Mouse (Mus musculus) MEL (cell line): Measurements from ENCODE around the gene Tmem184a. TPM values are rescaled to one million over a fixed set of nuclear protein-coding genes. Genes with fewer than 3 reads are reported as not detected.

ENCODE experiments used
- DNase-seq: peaks from one replicate; pipeline ENCODE4 v3.0.0; 2011; ENCODE audit warnings: low read depth, low spot score
- H3K27ac ChIP-seq: 2 replicates; pipeline ENCODE4 v1.5.1; 2012; ENCODE audit warnings: low read depth, mild to moderate bottlenecking, control low read depth, low read length, moderate library complexity; ENCODE audit not compliant: control insufficient read depth
- H3K27me3 ChIP-seq, 2 experiments: fragments of 150-350 bp in 1 of 2; sonication (generic) in 1 of 2; 2 replicates each; pipeline ENCODE4 v1.6.1; 2012; ENCODE audit warnings: low read length in 2 of 2, mild to moderate bottlenecking in 2 of 2, improper control_type of control experiment in 1 of 2, moderate library complexity in 1 of 2; ENCODE audit not compliant: insufficient read depth in 2 of 2, control insufficient read depth in 1 of 2
- H3K36me3 ChIP-seq, 2 experiments: 2 replicates each; pipeline ENCODE4 v1.6.1; 2012 to 2014; ENCODE audit warnings: low read length in 2 of 2, improper control_type of control experiment in 1 of 2, inconsistent platforms in 1 of 2, mild to moderate bottlenecking in 1 of 2; ENCODE audit not compliant: insufficient read depth in 2 of 2, control insufficient read depth in 1 of 2
- H3K4me1 ChIP-seq, 2 experiments: fragments of 150-350 bp in 1 of 2; sonication (generic) in 1 of 2; 2 replicates each; pipeline ENCODE4 v1.6.1; 2012; ENCODE audit warnings: low read length in 2 of 2, improper control_type of control experiment in 1 of 2, mild to moderate bottlenecking in 1 of 2; ENCODE audit not compliant: insufficient read depth in 2 of 2, control insufficient read depth in 1 of 2
- H3K4me3 ChIP-seq, 2 experiments: fragments of 150-350 bp in 1 of 2; sonication (generic) in 1 of 2; 2 replicates each; pipeline ENCODE4 v1.5.1; 2012; ENCODE audit warnings: low read depth in 2 of 2, low read length in 2 of 2, mild to moderate bottlenecking in 2 of 2, moderate library complexity in 2 of 2, control low read depth in 1 of 2, improper control_type of control experiment in 1 of 2; ENCODE audit not compliant: control insufficient read depth in 1 of 2, insufficient read depth in 1 of 2
- H3K79me2 ChIP-seq: 2 replicates; pipeline ENCODE4 v1.6.1; 2012; ENCODE audit warnings: mild to moderate bottlenecking, low read length, moderate library complexity; ENCODE audit not compliant: control insufficient read depth, poor library complexity, insufficient read depth
- H3K9ac ChIP-seq: 2 replicates; pipeline ENCODE4 v1.6.1; 2012; ENCODE audit warnings: low read depth, mild to moderate bottlenecking, control low read depth, low read length, moderate library complexity; ENCODE audit not compliant: control insufficient read depth, poor library complexity, severe bottlenecking
- H3K9me3 ChIP-seq: fragments of 150-350 bp; sonication (generic); replicated peaks from 2 replicates; pipeline ENCODE4 v1.6.1; 2012; ENCODE audit warnings: mild to moderate bottlenecking, low read length, improper control_type of control experiment, moderate library complexity; ENCODE audit not compliant: insufficient read depth
- CTCF ChIP-seq, 3 experiments: IDR thresholded peaks in 2 of 3; conservative IDR thresholded peaks in 1 of 3; 2 replicates each; pipeline ENCODE4 v1.5.1; 2011 to 2012; ENCODE audit warnings: low read length in 3 of 3, low read depth in 2 of 3, mild to moderate bottlenecking in 2 of 3, improper control_type of control experiment in 1 of 3, inconsistent platforms in 1 of 3, mixed read lengths in 1 of 3, moderate library complexity in 1 of 3; ENCODE audit not compliant: control insufficient read depth in 1 of 3, insufficient read depth in 1 of 3, poor library complexity in 1 of 3, severe bottlenecking in 1 of 3
- ELF1 ChIP-seq: IDR thresholded peaks from 2 replicates; pipeline ENCODE4 v1.6.1; 2014; ENCODE audit warnings: low read depth, mild to moderate bottlenecking, inconsistent platforms, low read length, improper control_type of control experiment, moderate library complexity
- ETS1 ChIP-seq: IDR thresholded peaks from 2 replicates; pipeline ENCODE4 v1.6.1; 2012; ENCODE audit warnings: low read depth, mild to moderate bottlenecking, inconsistent platforms, low read length, improper control_type of control experiment, moderate library complexity
- MAX ChIP-seq: IDR thresholded peaks from 2 replicates; pipeline ENCODE4 v1.6.1; 2011; ENCODE audit warnings: low read length, improper control_type of control experiment
- MYC ChIP-seq: IDR thresholded peaks from 2 replicates; pipeline ENCODE4 v1.6.1; 2011; ENCODE audit warnings: low read depth, mild to moderate bottlenecking, low read length, improper control_type of control experiment, moderate library complexity
- RAD21 ChIP-seq: IDR thresholded peaks from 2 replicates; pipeline ENCODE4 v1.6.1; 2011; ENCODE audit warnings: mild to moderate bottlenecking, low read depth, low read length, improper control_type of control experiment
- RCOR1 ChIP-seq: IDR thresholded peaks from 2 replicates; pipeline ENCODE4 v1.6.1; 2012; ENCODE audit warnings: low read depth, mild to moderate bottlenecking, inconsistent platforms, low read length, improper control_type of control experiment
- SIN3A ChIP-seq: IDR thresholded peaks from 2 replicates; pipeline ENCODE4 v1.6.1; 2012; ENCODE audit warnings: low read length, improper control_type of control experiment, inconsistent platforms
- SMC3 ChIP-seq: IDR thresholded peaks from 2 replicates; pipeline ENCODE4 v1.6.1; 2011; ENCODE audit warnings: low read depth, low read length, improper control_type of control experiment
- TBP ChIP-seq: IDR thresholded peaks from 2 replicates; pipeline ENCODE4 v1.8.0; 2011; ENCODE audit warnings: low read depth, low read length, improper control_type of control experiment
- ZMIZ1 ChIP-seq: IDR thresholded peaks from 2 replicates; pipeline ENCODE4 v1.6.1; 2012; ENCODE audit warnings: low read depth, mild to moderate bottlenecking, inconsistent platforms, low read length, improper control_type of control experiment, moderate library complexity
- polyA plus RNA-seq, 2 experiments: library from polyadenylated mRNA; stranded (reverse) in 1 of 2; unstranded in 1 of 2; fragments of >175 nt in 1 of 2; fragments of >200 nt in 1 of 2; gene quantifications; 2 replicates each; pipeline versions ENCODE4 v1.2.1 to v1.2.4; 2012; ENCODE audit warnings: low replicate concordance in 2 of 2, low read depth in 1 of 2; ENCODE audit not compliant: insufficient read length in 2 of 2, insufficient read depth in 1 of 2, missing spikeins in 1 of 2
- total RNA-seq: library from RNA; depleted of rRNA; stranded (reverse); fragments of 300-350 nt; gene quantifications from 2 replicates; pipeline ENCODE4 v1.2.3, GENCODE M21; 2012; rRNA removed

Tmem184a gene
- total and polyA plus RNA-seq, 3 experiments = 0.10 to 0.27 TPM; not detected in 1

DNA sequence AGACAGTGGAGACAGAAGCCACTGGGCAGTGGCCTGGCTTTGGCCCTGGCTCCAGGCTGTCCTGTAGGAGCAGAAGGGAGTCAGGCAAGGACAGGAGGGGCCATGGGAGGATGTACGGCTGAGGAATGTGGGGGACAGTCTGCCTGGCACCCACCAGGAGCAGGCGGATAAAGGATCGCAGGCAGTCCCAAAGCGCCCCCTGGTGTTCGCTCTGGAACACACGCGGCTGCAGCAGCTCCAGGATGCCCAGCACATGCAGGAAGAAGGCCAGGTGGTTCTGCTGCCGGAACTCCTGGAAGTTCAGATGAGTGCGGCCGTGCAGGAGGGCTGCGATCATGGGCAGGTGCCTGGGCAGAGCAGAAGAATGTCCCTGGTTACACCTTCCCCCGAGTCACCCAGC, 65.0 kb downstream of the Tmem184a start:
- no peaks in the 10 kb centered on the region for H3K79me2 ChIP-seq
- no peaks in the 10 kb centered on the region for H3K4me1 ChIP-seq
- no peak overlapping the region for H3K9ac ChIP-seq
- peak; percentile 68 for DNase-seq
- no peaks in the 10 kb centered on the region for H3K36me3 ChIP-seq
- no peaks in the 10 kb centered on the region for H3K9me3 ChIP-seq
- peak; percentile 48; the same call in 1 of the 2 replicates for TF ChIP-seq MAX
- peak; percentile 79 to 95 (median 85) for TF ChIP-seq CTCF (IDR thresholded peaks at IDR 0.05 in 2 of 3, conservative IDR thresholded peaks at IDR 0.05 in 1 of 3; ENCODE audit: control insufficient read depth in 1 of 3, insufficient read depth in 1 of 3, low read depth in 2 of 3, low read length in 3 of 3, poor library complexity in 1 of 3, severe bottlenecking in 1 of 3)
- peak; percentile 70; the same call in 1 of the 2 replicates for TF ChIP-seq MYC
- TF ChIP-seq TBP = no peak
- TF ChIP-seq ELF1 = no peak
- TF ChIP-seq ETS1 = no peak
- peak; percentile 55 for TF ChIP-seq SMC3
- no peak for TF ChIP-seq SIN3A
- TF ChIP-seq RAD21 = peak; percentile 39
- no peak for TF ChIP-seq ZMIZ1
- no peak for TF ChIP-seq RCOR1
- H3K4me3 ChIP-seq = no peak overlapping the region
- H3K27me3 ChIP-seq = no peaks in the 10 kb centered on the region
- no peak overlapping the region for H3K27ac ChIP-seq

Other genes with a start within 250 kb of the Tmem184a start
- 3.3 and 5.4 TPM in 2 replicates for gene Micall2, start 83.6 kb downstream of the Tmem184a start, total RNA-seq
- gene Micall2, start 83.6 kb downstream of the Tmem184a start, polyA plus RNA-seq = 10 to 100 TPM in 1 of 2 experiments, not detected in 1; 17.6 TPM
- 77.9 and 82.5 TPM in 2 replicates for gene Ints1, start 44.2 kb downstream of the Tmem184a start, total RNA-seq
- 10 to 100 TPM in 1 of 2 experiments, not detected in 1; 89.2 TPM for gene Ints1, start 44.2 kb downstream of the Tmem184a start, polyA plus RNA-seq
- 43.6 and 62.1 TPM in 2 replicates for gene Mafk, start 28.4 kb downstream of the Tmem184a start, total RNA-seq
- gene Mafk, start 28.4 kb downstream of the Tmem184a start, polyA plus RNA-seq = 10 to 100 TPM in 1 of 2 experiments, not detected in 1; 56.5 TPM
- not detected in 2 replicates for gene Gm26938, start 6.5 kb upstream of the Tmem184a start, total RNA-seq
- gene Gm26938, start 6.5 kb upstream of the Tmem184a start, polyA plus RNA-seq = under 1 TPM in 1 of 2 experiments, not detected in 1; 0.11 TPM
- gene Psmg3, start 7.0 kb upstream of the Tmem184a start, total RNA-seq = 70.0 and 75.4 TPM in 2 replicates
- gene Psmg3, start 7.0 kb upstream of the Tmem184a start, polyA plus RNA-seq = 10 to 100 TPM in 1 of 2 experiments, not detected in 1; 81.9 TPM
- gene Elfn1, start 88.0 kb upstream of the Tmem184a start, total RNA-seq = 0.07 TPM in 1 of 2 replicates, not detected in the other
- under 1 TPM in 1 of 2 experiments, not detected in 1; 0.08 TPM for gene Elfn1, start 88.0 kb upstream of the Tmem184a start, polyA plus RNA-seq